Mouse (Mus musculus): ENCODE data around the gene Cd79b. TPM values are rescaled to one million over a fixed set of nuclear protein-coding genes. Genes with fewer than 3 reads are reported as not detected.

The Cd79b gene
- polyA plus RNA-seq, 1 experiment = 0.03 TPM

DNA sequence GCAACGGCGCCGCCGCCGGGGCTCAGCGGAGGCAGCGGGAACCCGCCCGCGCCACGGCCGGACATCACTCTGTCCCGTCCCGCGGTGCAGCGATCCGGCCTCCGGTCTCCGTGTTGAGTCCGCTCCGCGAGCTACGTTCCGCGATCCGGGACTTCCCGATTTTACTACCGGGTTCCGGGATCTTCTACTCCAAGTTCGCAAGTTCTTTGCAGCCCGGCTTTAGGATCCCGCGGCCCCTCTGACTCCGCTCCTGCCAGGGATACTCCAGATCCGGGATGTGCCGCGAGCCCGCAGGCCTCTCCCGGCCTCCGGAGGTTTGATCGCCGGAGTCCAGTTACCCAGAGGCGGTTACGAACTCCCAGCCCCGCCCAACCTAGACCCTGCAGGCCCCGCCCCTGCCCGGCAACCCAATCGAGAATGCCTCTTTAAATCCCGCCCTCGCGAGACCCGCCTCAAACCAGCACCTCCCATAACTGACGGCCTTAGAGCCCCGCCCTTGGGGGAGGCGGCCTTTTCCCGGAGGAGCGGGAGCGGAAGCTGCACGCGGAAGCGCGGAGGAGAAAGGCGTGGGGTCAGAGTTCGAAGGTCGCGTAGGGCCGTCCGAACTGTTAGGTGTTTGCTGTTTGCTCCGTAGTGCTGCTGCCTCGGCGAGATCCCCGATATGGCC lies 41.8 kb downstream of the Cd79b start, which contains the start of gene Smarcd2:
Gene Smarcd2 (minus strand): TSS at position 329 of the 667 bp plus-strand sequence.
- TF ChIP-seq TAL1 (IDR thresholded peaks at IDR 0.05; ENCODE audit: low read length) (no peak), GATA1 (IDR thresholded peaks at IDR 0.05; ENCODE audit: low read length) (peak; percentile 32; the same call in 1 of the 2 replicates)
- Histone ChIP-seq H3K4me1 (ENCODE audit: control insufficient read depth) (peaks cover 64% of the 10 kb centered on the region), H3K36me3 (ENCODE audit: control insufficient read depth) (peaks cover 28% of the 10 kb centered on the region)

DNA sequence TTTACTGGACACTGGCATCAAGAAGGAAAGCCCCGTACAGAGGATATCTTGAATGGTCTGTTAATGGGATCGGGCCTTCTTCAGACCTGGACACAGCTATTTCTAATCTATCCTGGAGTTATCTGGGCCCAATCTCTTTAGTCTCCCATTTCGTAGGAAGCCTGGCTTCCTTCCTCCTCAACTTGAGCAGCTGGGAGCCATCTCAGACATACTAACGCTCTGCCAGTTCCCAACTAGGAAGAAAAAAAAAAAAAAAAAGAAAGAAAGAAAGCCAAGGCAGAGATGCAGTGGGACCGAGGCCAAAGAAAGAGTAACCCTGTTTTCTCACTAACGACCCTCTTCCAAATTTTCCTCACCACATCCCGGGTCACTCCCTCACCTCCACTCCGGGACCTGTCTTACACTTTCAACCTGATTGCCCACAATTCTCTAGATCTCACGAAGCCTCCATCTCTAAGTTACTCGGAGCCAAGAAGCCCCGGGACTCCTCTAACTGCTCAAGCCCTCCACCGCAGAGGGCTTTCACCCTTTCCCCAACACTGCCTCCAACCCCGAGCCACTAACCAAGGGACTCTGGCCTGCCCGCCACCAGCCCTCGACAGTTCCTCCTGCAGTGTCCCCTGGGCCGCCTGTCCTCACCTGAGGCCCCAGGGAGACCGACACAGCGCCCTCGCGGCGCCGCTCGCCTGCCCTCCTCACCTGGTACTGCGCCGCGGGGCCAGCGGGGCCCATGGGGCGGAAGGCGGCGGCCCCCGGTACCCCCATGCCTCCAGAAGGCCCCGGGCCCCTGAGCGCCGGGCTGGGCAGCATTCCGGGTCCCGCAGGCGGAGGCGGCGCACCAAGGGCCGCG lies 42.5 kb downstream of the Cd79b start:
- no peak for TF ChIP-seq TAL1 (IDR thresholded peaks at IDR 0.05; ENCODE audit: low read length)
- peak; percentile 50; the same call in 1 of the 2 replicates for TF ChIP-seq GATA1 (IDR thresholded peaks at IDR 0.05; ENCODE audit: low read length)
- Histone ChIP-seq H3K4me3 (replicated peaks) (peak overlapping the region; percentile 95), H3K27me3 (ENCODE audit: control insufficient read depth) (peaks cover 2% of the 10 kb centered on the region), H3K9me3 (ENCODE audit: control insufficient read depth, low read length) (no peaks in the 10 kb centered on the region), H3K4me1 (ENCODE audit: control insufficient read depth) (peaks cover 71% of the 10 kb centered on the region), H3K36me3 (ENCODE audit: control insufficient read depth) (peaks cover 36% of the 10 kb centered on the region)

More for the DNA sequence above, 41.8 kb downstream of the Cd79b start, which contains the start of gene Smarcd2:
- Histone ChIP-seq H3K27me3 (ENCODE audit: control insufficient read depth) (peaks cover 2% of the 10 kb centered on the region), H3K9me3 (ENCODE audit: control insufficient read depth, low read length) (no peaks in the 10 kb centered on the region), H3K4me3 (replicated peaks) (peak within 1 kb of the TSS; percentile 95)

DNA sequence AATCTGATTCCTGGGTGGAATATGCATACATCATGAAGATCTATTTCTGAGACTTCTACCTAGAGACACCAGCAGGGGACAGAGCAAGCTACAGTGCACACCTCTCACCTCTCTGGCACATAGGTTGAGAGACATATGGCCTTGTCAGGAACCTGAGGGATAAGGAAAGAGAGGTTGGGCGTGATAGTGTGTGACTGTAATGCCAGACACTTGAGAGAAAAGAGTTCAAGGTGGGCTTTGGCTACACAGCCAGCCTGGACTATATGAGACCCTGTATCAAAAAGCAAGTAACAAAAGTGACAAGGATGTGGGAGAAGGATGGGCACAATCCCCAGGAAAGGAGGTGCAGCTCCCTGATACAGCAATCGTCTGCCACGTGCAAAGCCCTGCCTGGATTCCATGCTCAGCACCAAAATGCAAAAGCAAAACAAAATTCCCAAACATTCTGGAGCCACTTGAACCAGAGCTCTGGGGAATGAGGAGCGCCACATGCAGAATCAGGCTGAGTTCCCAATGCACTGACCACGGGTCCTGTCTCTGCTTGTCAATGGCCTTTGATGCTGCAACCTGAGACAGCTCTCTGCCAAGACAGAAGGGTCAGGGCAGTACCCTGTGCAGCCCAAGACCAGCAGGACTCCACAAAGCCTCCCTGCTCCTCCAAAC lies 43.3 kb downstream of the Cd79b start:
- H3K9me3 ChIP-seq (ENCODE audit: control insufficient read depth, low read length) = no peaks in the 10 kb centered on the region
- no peaks in the 10 kb centered on the region for H3K27me3 ChIP-seq (ENCODE audit: control insufficient read depth)
- no peak for TF ChIP-seq TAL1 (IDR thresholded peaks at IDR 0.05; ENCODE audit: low read length)
- no peak for TF ChIP-seq GATA1 (IDR thresholded peaks at IDR 0.05; ENCODE audit: low read length)
- peaks cover 43% of the 10 kb centered on the region for H3K36me3 ChIP-seq (ENCODE audit: control insufficient read depth)
- H3K4me1 ChIP-seq (ENCODE audit: control insufficient read depth) = peaks cover 65% of the 10 kb centered on the region
- H3K4me3 ChIP-seq (replicated peaks) = peak overlapping the region; percentile 95

DNA sequence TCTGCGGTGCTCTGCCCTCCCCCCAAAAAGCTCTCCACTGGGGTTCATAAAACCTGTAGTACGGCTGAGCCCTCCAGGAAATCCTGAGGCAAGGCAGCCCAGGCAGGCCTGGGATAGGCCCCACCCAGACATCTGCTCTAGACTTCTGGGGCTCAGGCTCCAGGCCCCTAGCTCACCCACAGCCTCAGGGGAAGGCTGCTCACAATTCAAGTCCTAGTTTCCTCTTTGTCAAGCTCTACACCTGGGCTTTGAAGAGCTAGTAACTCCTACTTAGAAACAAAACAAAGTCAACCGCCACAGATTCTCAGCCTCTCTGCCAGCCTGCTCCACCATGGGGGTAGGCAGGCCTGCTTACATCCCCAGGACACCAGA lies 45.5 kb downstream of the Cd79b start:
- Histone ChIP-seq H3K4me1 (ENCODE audit: control insufficient read depth) (peaks cover 55% of the 10 kb centered on the region), H3K27me3 (ENCODE audit: control insufficient read depth) (no peaks in the 10 kb centered on the region), H3K9me3 (ENCODE audit: control insufficient read depth, low read length) (no peaks in the 10 kb centered on the region), H3K36me3 (ENCODE audit: control insufficient read depth) (peaks cover 66% of the 10 kb centered on the region), H3K4me3 (replicated peaks) (no peak overlapping the region)
- no peak for TF ChIP-seq TAL1 (IDR thresholded peaks at IDR 0.05; ENCODE audit: low read length)
- TF ChIP-seq GATA1 (IDR thresholded peaks at IDR 0.05; ENCODE audit: low read length) = no peak

DNA sequence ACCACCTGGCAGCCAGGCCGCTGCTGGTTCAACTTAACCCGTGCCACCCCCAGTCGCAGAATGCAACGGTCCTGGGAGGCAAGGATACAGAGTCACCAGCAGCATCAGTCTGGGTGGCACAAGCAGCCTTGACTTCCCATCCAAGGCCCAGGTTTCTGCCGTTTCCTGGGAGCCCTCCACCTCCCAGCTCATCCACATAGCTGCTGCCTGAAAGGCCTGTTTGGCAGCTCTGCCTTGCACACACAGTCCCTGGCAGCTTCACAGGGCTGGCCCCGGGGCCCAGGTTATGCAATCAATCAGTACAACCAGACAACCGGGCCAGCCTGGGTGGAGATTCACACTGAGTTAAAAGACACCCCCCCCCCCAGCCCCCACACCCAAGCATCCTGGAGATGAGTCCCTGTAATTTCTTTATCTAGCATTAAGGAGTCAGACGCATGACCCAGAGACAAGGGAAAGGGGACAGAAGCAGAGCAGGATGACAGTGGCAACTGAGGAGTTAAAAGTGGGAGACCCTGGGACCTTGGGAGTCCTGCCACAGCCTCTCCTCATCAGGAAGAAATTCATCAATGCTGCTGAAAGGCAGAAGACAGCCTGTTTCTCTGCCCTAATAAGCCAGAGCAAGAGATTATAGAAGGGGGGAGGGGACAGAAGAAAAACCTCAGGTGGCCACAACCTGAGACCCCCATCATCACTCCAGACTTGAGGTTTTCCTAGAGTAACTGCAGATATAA lies 46.1 kb downstream of the Cd79b start:
- Histone ChIP-seq H3K9me3 (ENCODE audit: control insufficient read depth, low read length) (no peaks in the 10 kb centered on the region), H3K4me3 (replicated peaks) (no peak overlapping the region), H3K27me3 (ENCODE audit: control insufficient read depth) (no peaks in the 10 kb centered on the region), H3K36me3 (ENCODE audit: control insufficient read depth) (peaks cover 71% of the 10 kb centered on the region), H3K4me1 (ENCODE audit: control insufficient read depth) (peaks cover 50% of the 10 kb centered on the region)
- TF ChIP-seq GATA1 (IDR thresholded peaks at IDR 0.05; ENCODE audit: low read length) (no peak), TAL1 (IDR thresholded peaks at IDR 0.05; ENCODE audit: low read length) (no peak)

DNA sequence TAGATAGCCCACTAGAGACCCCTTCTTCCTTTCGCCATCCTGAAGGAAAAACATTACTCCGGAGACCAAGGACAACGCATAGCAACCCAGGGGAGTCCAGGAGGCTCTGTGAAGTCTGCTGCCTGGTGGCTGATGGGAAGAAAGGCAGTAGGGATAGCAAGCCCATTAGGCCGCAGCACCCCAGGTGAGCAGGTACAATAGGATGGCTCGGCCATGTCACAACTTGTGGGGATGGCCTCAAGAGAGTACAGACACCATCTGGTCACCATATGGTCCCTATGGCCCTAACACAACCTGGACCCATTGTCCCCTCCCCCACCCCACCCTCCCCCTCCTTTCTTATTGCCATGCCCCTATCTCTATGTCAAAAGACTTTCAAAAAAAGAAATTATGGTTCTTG lies 46.7 kb downstream of the Cd79b start:
- Histone ChIP-seq H3K36me3 (ENCODE audit: control insufficient read depth) (peaks cover 77% of the 10 kb centered on the region), H3K4me1 (ENCODE audit: control insufficient read depth) (peaks cover 45% of the 10 kb centered on the region), H3K4me3 (replicated peaks) (no peak overlapping the region), H3K9me3 (ENCODE audit: control insufficient read depth, low read length) (no peaks in the 10 kb centered on the region), H3K27me3 (ENCODE audit: control insufficient read depth) (no peaks in the 10 kb centered on the region)
- TF ChIP-seq GATA1 (IDR thresholded peaks at IDR 0.05; ENCODE audit: low read length) = no peak
- no peak for TF ChIP-seq TAL1 (IDR thresholded peaks at IDR 0.05; ENCODE audit: low read length)

DNA sequence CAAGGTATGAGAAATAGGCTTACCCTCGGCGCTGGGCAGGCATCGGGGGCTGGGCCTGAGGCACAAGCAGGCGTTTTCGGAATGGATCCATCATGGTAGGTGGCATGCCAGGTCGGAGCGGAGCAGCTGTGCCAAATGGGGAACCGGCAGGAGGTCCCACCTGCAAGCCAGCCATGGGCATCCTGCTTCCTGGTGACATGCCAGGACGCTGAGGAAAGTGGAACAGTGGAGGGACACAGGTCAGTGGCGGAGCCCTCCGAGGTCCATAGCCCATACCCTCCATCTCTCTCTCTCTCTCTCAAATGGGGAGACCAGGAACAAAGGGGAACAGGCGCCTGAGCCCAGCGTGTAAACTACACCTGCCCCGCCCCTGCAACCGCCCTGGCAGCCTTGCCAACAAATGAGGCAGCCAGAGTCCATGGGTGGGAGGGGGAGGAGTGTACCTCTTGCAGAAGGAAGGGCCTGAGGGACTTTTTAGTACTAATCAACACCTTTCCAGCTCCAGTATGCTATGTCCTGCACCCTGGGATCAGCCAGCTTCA lies 47.2 kb downstream of the Cd79b start:
- H3K4me1 ChIP-seq (ENCODE audit: control insufficient read depth) = peaks cover 45% of the 10 kb centered on the region
- H3K4me3 ChIP-seq (replicated peaks) = no peak overlapping the region
- no peaks in the 10 kb centered on the region for H3K27me3 ChIP-seq (ENCODE audit: control insufficient read depth)
- TF ChIP-seq GATA1 (IDR thresholded peaks at IDR 0.05; ENCODE audit: low read length) (no peak), TAL1 (IDR thresholded peaks at IDR 0.05; ENCODE audit: low read length) (no peak)
- no peaks in the 10 kb centered on the region for H3K9me3 ChIP-seq (ENCODE audit: control insufficient read depth, low read length)
- H3K36me3 ChIP-seq (ENCODE audit: control insufficient read depth) = peaks cover 82% of the 10 kb centered on the region

DNA sequence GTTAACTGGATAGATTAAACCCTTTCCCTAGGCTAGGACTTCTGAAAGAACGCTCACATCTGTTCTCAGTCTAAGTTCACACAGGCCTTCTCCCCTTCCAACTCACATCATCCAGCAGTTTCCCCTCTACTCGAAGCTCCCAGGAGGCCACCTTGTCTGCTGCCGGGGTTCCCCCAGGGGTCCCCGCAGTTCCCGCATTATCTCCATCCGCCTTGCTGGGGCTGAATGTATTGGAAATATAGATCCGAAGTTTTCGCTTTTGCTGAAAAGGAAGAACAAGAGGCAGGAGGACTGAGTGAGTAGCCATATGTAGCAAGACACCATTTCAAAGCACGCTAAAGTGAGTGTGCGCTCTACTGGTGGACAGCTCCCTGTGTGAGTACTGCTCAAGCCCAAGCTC lies 48.1 kb downstream of the Cd79b start:
- TF ChIP-seq GATA1 (IDR thresholded peaks at IDR 0.05; ENCODE audit: low read length) (no peak), TAL1 (IDR thresholded peaks at IDR 0.05; ENCODE audit: low read length) (no peak)

More for the DNA sequence above, 48.1 kb downstream of the Cd79b start:
- H3K9me3 ChIP-seq (ENCODE audit: control insufficient read depth, low read length) = no peaks in the 10 kb centered on the region
- no peaks in the 10 kb centered on the region for H3K27me3 ChIP-seq (ENCODE audit: control insufficient read depth)
- H3K36me3 ChIP-seq (ENCODE audit: control insufficient read depth) = peaks cover 92% of the 10 kb centered on the region
- H3K4me3 ChIP-seq (replicated peaks) = no peak overlapping the region
- peaks cover 36% of the 10 kb centered on the region for H3K4me1 ChIP-seq (ENCODE audit: control insufficient read depth)

Measured in erythroblast, embryonic 14.5 days (primary cell).